Mouse (Mus musculus): ENCODE data around the gene Wnt2. TPM values are rescaled to one million over a fixed set of nuclear protein-coding genes. Genes with fewer than 3 reads are reported as not detected.

Gene Wnt2
- under 1 TPM; 0.18 to 0.67 (median 0.43) TPM for total RNA-seq (2022)

DNA sequence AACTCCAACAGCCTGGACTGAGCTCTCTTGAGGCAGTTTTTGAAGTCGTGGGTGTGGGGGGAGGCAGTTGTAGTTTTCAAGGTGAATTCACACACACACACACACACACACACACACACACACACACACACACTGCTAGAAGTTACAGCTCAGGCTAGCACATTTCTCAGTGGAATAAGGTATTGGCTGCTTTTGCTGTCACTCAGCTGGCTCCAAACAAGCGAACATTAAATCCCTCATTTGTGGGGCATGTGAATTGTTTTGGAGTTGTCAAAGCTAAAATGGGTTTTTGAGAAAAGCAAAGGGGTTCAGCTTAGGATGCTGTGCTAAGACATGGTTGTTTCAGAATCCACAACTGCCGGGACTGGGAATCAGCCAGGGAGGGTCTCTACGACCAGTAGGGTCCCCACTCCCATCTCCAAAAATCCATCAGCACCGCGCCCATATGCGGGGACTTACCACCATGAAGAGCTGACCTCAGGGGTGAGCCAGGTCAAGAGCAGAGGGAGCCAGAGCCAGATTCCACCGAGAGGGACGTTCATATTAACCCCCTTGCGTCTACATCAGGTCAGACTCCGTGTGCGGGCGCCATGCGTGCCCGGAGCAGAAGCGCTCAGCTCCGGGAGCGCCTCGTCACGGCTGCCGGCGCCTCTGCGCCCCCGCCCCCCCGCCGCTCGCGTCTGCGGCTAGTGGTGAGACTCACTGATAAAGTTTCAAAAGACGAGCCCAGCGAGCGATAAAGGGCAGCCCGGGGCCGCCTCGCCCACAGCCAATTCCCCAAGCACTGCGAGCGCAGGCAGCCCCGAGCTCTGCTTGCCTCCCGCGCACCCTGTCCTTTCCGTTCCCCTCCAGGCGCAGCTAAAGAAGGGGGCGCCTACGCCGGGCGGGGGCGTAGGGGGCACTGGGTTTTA is at the start of gene Wnt2:
Wnt2 (minus strand) TSS at position 840 of the 911 bp plus-strand sequence.
- no peak for DNase-seq

DNA sequence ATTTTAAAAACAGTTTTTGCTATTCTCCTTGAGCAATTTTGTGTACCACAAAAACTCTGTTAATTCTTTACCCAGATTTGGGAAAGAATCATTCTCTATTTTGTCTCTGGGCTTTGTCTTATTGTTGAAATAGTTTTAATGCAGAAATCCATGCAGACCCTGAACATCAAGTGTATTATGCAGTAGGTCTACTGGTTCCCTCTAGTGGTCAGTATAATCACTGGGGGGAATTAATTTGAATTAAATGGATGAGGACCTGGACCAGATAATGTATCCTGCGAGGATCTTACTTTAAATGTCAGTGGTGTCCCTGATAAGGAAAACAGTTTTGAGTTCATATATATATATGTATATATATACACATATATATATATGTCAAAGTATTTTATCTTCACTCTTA is 48.2 kb upstream of the Wnt2 start:
- DNase-seq = no peak

DNA sequence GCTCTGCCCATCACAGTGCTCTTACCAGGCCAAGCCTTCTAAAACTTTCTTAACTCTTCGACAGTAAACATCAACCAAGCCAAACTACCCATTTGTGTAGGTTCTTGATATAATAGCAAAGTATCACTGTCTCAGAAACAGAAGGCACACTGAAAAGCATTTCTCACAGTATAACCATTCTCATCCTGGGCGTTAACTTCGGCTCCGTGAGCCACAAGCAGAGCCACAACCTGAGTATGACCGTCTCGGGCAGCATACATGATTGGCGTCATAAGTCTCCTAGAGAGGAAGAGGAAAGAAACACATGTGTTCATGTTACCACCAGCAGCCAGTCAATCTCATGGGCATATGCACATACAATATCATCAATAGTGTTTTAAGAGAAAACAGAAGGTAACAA is 46.6 kb upstream of the Wnt2 start:
- DNase-seq = no peak

DNA sequence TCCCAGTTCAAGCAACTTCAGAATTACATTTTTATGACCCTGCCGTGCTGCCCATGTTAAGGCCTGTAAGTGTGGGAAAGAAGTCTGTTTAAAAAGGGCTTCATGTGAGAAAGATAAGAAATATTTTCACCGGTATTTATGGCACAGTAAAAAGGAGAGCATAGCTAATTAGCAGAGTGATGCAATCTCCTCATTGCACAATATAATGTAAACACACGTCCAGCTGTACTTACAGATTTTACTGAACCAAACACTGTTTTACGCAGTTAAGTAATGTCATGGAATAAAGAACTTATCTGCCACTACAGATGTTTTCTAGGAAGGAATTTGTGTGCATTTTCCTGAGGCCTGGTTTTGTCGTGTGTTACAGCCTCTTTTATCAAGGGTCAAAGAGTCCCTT is 46.2 kb upstream of the Wnt2 start:
- no peak for DNase-seq

DNA sequence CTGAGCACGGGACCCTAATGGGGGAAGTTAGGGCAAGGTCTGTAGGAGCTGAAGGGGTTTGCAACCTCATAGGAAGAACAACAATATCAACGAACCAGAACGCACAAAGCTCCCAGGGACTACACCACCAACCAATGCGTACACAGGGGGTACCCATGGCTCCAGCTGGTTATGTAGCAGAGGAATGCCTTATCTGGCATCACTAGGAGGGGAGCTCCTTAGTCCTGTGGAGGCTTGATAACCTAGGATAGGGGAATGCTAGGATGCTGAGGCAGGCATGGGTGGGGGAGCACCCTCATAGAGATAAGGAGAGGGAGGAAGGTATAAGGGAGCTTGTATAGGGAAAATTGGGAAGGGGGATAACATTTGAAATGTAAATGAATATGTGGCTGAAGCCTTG is 27.5 kb upstream of the Wnt2 start:
- no peak for DNase-seq

DNA sequence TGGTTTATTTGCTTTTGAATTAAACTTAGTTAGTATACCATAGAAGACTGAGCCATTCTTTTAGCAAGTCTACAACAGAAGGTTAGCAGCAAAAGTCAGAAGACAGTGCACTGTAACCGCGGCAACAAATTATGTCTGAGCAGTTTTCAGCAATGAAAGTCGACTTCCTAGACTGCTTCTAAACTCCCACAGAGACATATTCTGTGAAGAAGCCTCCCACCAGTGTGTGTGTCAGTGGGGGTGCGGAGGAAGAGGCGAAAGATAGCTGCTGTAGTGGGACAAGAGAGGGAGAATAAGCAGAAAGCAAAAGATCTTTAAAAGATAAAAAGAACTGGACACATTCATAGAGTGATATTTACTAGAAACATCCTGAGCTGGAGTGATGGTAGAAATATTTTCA is 21.3 kb upstream of the Wnt2 start:
- DNase-seq = no peak

DNA sequence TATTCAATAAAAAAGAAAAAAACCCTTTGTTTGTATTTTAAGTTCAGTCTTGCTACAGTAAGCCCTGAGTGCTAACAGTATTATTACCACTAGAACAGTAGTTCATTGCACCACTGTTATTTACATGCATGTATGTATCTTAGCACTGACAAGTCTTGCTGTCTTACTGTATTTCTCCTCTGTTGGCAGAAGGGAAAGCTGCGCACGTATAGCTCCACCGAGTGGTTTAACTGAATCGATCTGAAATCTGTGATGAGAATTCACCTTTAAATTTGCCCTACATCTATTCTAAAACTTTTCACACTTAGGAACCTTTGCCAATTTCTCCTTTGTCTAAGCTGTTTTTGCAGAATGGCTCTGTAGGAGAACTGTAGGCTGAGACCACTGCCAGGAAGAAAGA is 13.9 kb upstream of the Wnt2 start:
- no peak for DNase-seq

DNA sequence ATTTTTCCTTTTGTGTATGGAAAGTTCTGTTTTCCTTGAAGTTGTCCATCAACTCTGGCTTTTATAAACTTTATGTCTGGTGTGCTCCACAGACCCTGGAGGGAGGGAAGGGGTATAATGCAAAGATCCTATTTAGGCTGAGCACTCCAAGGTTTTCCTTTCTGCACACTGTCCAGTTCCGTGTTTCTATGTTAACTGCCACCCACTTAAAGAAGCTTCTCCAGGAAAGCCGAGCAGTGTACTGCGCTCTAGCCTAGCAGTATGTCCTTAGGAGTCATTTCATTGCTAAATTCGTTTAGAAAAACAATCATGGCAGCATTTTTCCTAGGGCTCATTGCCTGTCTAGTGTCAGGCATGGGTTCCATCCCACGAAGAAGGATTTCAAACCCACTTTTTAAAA is 12.8 kb upstream of the Wnt2 start:
- no peak for DNase-seq

DNA sequence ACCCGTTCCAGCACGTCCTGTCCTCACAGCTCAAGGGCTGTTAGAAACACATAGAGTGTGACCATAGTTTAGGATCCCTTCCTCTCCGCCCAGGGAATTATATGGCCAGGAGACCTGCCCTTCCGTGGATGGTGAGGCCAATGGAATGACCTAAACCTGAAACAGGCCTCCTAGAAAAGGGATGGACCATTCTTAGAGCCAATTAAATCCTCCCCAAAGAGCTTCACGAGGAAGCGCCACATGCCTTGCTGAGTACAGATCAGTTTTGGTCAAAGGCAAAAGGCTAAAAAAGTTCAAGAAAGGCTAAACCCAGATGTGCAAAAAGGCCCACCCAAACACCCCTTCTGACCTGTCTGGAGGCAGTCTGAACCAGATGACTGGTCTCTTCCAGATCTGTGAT is 1.9 kb upstream of the Wnt2 start:
- no peak for DNase-seq

DNA sequence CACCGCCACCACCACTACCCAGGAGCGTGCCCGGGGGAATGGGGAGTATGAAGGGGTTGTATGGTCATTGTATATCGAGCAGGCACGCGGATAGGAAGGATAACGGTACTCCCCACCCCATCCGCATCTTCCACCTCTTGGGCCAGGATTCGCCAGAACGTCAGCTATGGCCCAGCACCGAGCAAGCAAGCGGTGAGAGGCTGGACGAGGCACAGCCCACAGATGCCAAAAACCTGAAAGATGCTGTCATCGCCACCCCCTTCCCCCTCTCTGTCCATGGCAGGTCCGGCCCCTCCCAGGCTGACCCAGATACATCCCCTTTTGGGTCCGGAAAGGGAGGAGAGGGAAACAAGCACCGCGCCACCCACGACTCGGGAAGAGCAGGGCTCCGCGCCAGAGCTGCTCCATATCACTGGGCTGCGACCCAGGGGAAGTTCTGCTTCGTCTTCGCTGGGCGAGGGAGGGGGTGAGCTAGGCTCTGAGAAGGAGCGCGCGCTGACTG is 1.2 kb upstream of the Wnt2 start:
- peak; percentile 20 for DNase-seq

DNA sequence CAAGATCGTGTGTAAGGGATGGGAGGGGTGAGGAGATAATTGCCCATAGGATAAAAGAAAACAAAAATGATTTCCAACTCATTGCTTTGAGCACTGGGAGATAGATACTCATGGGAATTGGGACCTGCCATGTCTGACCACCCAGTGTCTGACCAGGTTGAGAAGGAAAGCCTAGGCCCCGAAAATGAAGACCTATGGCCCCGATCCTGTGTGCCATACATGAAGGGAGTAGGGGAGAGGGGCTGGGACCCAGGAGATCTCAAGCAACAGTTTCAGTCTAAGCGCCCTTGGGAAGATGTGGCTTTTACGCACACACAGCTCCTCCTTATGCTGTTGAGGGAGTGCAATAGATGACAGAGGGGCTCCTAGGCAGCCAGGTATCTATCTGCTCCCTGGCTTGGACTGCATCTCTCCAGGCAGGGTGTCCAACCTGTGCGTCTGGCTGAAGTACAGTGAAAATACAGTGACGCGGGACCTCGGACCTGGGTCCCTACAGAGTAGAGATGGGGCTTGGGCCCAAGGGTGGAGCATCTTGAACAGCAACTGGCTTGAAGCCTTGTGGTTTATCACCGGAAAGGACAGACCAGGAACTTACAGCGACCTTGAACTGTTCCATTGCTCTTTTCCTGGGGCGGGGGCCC is 603 bp upstream of the Wnt2 start:
- no peak for DNase-seq

DNA sequence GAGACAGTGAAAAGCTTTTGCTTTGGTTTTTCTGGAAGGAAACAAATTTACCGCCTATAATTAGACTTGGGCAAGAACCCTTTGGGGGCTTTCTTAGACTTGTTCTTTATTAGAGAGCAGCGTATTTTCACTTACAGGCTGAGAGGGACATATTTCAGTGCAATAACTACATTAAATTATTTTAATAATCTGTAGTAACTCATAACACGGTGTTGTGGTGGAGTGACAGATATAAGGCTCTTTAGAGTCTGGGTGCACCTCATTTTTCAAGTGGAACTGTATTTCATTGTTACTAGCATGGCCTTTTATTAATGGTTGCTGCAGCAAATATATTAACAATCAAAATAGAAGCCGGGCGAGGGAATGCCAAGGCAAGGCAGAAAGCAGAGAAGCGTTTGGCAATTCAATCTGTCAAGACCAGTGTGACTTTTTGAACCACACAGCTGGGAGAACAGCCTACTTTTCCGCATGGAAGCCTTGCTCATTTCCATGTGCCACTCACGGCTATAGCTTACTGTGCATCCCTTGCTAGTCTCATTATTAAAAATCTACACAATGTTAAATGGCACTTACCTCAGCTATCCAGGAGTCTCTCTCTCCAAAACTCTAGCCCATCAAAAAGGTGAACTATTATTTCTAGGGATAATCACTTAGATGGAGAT is 6.1 kb downstream of the Wnt2 start:
- DNase-seq = no peak

DNA sequence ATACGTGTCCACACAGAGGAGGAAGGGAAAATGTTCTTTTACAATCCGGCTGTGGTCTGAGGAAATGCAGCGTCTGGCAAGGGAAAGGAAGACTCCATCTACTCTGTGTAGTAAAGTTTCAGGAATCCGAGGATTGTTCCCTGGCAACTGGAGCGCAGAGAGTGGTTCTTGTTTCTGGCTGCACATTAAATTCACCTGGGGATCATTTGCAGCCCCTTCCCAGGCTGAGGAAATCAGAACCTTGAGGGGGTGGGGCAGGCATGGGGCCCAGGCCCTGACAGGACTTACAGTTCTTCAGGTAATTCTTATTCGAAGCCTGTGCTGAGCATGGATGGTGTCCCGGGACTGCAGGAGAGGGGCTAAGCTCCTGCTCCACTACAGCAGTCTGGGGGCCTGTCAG is 17.0 kb downstream of the Wnt2 start:
- DNase-seq = no peak

DNA sequence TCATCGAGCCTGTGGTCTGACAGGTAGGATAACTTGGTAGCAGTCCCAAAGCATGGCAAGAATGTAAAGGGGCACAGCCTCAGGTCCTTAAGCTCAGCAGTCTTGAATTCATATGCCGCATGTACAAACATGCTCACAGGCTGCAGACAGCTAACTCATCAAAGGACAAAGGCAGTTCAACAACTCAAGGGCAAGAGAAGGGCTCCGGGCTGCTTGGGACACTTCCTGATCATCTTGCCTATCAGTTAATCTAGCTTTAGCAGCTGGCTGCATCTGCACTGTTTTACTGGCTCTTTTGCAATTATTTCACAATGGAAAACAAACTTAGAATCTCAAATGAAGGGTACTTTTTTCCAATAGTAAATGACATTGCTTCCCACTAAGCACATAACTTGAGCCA is 23.0 kb downstream of the Wnt2 start:
- DNase-seq = no peak

DNA sequence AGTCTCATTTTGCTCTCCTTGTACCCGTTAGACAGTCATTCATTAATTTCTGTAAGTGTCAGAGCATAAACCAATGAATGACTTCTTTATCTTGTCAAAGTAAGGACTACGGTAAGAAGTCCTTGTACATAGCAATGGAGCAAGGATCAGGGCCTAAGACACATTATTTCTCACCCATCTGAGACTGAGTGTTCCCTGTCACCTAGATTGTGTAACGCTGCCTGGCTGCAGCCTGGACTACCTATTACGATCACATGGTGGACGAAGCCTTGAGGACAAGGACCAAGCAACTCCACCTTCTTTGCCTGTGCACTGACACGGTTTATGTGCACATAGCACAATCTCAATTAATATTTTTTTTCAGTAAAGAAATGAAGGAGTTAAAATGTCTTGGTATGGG is 28.3 kb downstream of the Wnt2 start:
- no peak for DNase-seq

DNA sequence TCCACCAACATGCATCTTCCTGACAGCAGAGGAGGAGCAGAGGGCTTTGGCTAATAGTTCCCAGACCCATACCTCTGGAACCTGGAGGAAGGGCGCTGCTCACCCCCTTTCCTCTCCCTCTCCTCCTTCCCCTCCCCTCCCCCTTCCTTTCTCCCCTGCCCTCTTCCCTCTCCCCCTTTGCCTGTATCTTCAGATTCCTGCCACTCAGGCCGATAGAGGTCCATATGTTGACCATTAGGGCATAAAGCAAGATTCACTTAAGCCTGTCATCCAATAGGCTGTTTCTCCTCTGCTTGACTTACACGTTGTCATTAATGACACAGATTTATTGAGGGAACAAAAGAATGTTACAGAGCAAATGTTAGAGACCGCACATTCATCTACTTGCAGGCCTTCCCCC is 31.9 kb downstream of the Wnt2 start:
- no peak for DNase-seq

DNA sequence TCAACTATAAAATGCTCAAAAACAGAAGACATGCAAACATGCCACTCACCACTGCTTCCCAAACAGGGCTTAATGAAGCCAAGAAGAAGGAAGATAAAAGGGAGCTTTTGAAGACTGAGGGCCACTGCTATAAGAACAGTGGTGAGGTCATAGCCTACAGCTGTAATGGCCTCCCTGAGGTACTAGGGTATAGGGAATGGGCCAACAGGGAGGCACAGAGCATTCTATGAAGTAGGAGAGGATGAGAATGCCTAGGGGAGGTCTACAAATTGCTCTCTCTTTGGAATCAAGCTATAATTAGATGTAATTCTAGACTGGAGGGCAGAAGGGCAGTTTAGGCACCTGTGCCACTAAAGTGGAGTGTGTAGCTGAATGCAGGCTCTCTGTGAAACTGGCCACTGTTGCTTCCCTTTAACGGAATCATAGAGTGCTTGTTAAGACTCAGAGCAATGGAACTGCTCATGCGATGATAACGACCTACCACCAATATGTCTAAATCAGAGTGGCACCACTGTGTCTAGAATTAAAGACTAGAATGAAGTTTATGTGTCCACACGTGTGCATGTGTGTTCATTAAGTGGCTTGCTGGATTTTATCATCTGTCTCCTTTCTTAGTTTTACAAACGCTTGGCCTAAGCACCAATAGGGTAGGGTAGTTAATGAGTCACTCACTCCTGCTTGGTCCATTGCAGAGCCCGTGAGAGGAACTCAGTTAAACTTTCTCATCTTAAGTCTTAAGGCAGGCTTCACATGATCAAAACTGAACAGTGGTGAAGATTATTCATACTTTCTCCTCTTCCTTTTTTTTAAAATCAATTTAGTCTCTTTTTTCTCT is 35.2 kb downstream of the Wnt2 start:
- DNase-seq = no peak

DNA sequence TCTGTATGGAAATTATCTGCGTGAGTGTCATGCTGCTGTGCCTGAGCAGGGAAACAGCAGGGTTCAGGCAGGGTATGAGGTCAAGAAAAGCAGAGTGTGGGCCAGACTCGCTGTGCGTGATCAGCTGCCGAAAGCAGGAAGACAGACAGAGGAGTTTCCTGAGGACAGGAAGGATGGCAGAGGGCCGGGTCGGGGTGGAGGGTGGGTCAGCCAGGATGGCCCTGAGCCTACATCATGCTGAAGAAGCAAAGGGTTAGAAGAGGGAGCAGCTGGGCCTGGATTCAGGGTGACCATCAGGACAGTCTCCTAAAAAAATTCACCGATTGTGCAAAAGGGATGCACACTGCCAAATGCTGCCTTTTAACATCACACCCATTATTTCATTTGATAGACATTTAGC is 38.8 kb downstream of the Wnt2 start:
- no peak for DNase-seq

DNA sequence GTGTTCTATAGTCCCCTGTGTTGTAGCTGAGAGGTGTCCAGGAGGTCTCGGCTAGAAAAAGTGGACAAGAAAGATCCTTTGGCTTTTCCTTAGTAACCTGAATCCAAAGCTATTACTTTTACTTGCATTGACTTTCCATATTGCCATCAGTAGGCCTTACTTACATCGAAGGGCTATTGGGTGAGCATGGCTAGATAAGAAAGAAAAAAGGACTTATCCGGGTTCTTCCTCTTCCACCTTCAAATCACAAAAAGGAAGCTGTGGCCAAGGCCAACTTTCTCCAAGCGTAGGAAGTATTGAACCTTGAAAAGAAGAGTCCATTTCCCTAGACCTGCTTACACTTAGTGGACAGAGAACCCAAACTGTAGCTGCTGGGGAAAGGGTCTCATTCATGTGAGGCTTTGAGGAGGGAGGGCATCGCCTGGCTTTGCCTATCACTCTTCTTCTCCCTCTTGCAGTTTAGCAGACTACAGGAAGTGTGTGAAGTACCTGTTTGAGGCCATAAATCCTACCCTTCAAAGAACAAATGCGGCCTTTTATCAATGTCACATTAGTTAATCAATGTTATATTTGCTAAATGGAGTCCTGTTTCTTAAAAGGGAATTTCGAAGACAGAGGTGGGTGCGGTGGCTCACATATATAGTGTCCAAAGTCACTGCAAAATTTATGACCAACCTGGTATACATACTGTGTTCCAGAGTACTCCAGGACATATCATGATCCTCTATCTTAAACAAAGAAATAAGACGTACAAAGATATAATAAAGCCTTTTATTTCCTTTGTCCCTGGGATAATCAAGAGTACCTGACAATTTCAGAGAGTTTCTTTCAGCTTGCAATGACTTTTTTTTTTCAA is 40.0 kb downstream of the Wnt2 start:
- no peak for DNase-seq

DNA sequence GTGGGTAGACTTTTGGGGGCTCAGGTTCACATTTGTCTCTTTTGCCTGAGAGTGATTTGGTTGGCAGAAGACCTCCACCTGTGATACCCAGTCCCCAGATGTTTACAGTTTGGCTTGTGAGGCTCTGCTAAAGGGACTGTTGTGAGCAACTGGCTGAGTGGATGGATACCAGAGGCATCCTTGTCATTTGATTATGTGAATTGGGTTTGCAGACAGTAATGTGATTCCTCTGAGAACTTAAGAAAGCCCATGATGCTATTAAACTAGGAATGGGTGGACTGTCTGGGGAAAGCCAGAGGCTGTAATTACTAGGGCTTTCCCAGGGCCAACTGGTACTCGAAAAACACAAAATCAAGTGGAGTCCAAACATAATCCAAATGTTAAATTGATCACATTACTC is 51.0 kb downstream of the Wnt2 start:
- DNase-seq = no peak

DNA sequence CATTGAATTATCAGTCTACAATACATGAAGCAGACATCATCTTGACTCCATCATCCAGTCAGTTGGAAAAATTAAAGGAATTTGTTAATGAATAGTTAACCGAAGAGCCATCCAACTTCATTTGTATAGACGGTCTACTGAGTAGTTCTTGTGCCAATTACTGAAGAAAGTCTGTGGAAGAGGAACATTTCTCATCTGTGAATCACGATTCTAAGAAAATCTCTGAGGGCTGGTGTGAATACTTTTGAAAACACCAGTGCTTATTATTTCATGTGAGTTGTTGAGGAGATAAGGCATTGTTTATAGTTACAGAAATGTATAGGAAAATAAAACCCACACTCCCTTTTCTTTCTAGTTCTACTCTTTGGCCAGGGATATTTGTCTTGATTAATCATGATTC is 51.5 kb downstream of the Wnt2 start:
- DNase-seq = no peak

DNA sequence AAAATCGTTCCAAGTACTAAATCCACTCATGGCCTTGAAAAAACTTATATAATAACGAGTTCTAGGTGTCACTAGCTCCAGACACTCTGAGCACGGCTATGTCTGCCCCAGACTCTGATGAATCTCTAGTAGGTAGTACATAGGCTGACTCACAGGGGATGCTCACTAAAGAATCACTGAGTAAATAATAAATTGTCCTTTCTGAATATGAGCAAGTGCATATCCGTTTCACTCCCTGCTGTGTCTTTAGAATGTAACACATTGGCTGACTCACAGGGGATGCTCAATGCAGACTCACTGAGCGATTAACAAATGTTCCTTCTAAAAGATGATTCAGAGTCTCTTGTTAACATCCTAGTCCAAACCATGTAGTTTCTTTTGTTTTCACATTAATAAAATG is 52.1 kb downstream of the Wnt2 start:
- no peak for DNase-seq

All from adrenal gland, adult 8-10 months (tissue).